ENCODE assay signal across 20 mouse cellular contexts in genomic region chr6:61703003-61703402, GRCm38 (mm10).
DNase-seq lines count a peak whose midpoint lies in the region; ATAC-seq lines count a peak whose summit lies in the region.
"Had no signal": no experiment of that assay in that cellular context is flagged by ENCODE, and none has a peak within 500 bp of the region (broad histone marks: within the 10 kb centered on the region; RNA-seq: fewer than 3 reads in every experiment).

No protein-coding gene starts in this region.

- intact Hi-C loops in left cerebral cortex, postnatal 10 days (cut with DNase I), result no loop called here

- ATAC-seq in frontal cortex, adult (ENCODE audit: low TSS enrichment), result peak; percentile 99
- ATAC-seq: activated CD4-positive, CD25-positive, alpha-beta regulatory T cell, adult 4 months; forebrain, embryonic 13.5 days; forebrain, embryonic 16.5 days; hindbrain, postnatal 0 days had no signal

- no peak for DNase-seq in frontal cortex, postnatal 10 days (ENCODE audit: low spot score in 2 of 2)
- DNase-seq in left cerebral cortex, adult 11 months (ENCODE audit: low spot score), result peak; percentile 4
- DNase-seq in left cerebral cortex, postnatal 10 days (ENCODE audit: extremely low spot score in 1 of 2, low spot score in 2 of 2), result no peak
- peak; percentile 3 to 14 for DNase-seq in right cerebral cortex, postnatal 36 days (ENCODE audit: low spot score in 2 of 2)
- no peak for DNase-seq in right cerebral cortex, postnatal 14 days
- DNase-seq: adrenal gland, adult 8-10 months; adrenal gland, postnatal 25 days; cerebellum, adult 18-20 months; cerebellum, adult 9-10 months; cerebellum, postnatal 14 days; gastrocnemius, postnatal 10 days; gastrocnemius, postnatal 36 days; heart, adult 2 months; heart, postnatal 14 days; heart, postnatal 4 days had no signal

Comparison
In these comparisons a context has a peak if more than half of its experiments do, and no peak if none do; other contexts are left out.
1. DNase-seq: peak in left cerebral cortex, adult 11 months (single experiment) and right cerebral cortex, postnatal 36 days (2 of 2); none in frontal cortex, postnatal 10 days (0 of 2), left cerebral cortex, postnatal 10 days (0 of 2) and right cerebral cortex, postnatal 14 days (single experiment).